9 mouse cellular contexts compared by ENCODE assay signal in the genomic region with DNA sequence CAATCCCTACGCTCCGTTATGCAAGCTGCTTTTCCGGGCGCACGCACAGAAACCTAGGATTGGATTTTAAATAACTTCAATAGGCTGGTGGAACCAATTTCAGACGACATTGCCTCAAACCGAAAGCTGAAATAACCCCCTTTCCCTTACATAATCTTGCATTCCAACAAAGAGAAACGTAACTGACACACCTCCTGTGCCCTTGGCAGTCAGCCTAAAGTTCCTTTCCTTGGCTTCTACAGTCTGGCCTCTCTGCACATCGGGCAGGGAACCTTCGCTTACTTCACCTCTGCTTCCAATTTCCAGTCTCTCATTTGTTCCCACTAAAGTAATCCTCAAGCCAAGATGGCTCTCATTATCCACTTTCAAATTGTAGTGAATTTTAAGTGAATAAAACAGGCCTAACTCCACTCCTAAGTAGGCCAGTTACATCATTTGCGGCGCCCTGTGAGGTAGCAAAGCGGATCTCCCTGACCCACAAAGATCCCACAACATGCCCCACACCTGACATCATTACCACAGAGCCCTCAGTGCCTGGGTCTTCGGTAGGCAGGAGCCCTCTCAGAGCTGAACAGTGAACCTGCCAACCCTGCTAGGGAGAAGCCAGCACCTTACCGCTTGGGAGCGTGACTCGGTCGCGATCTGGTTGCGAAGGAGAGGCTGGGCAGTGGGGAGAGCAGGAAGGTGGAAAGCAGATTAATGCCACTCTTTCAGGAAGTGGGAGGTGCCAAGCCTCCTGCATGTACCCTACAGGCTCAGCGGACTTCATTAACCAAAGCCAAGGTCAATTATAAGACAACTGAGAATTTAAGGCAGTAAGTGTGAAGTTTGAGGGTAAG.
DNase-seq lines count a peak whose midpoint lies in the region; ATAC-seq and TF ChIP-seq lines count a peak whose summit lies in the region.
"Had no signal": no experiment of that assay in that cellular context is flagged by ENCODE, and none has a peak within 500 bp of the region (broad histone marks: within the 10 kb centered on the region; RNA-seq: fewer than 3 reads in every experiment).

No protein-coding gene starts in this region.

- H3K4me2 ChIP-seq in kidney, embryonic 15.5 days: no peak overlapping the region
- H3K4me2 ChIP-seq in embryonic facial prominence, embryonic 14.5 days (ENCODE audit: low read depth, low read length): peak overlapping the region; percentile 31
- H3K4me2 ChIP-seq in limb, embryonic 14.5 days (replicated peaks; ENCODE audit: low read depth, low read length, severe bottlenecking): no peak overlapping the region; the same call in 1 of the 2 replicates
- H3K4me2 ChIP-seq: liver, embryonic 12.5 days had no signal

- no peaks in the 10 kb centered on the region for H3K9me3 ChIP-seq in kidney, embryonic 15.5 days (replicated peaks)
- H3K9me3 ChIP-seq in embryonic facial prominence, embryonic 14.5 days (ENCODE audit: control insufficient read depth, low read length): no peaks in the 10 kb centered on the region
- H3K9me3 ChIP-seq in limb, embryonic 14.5 days (ENCODE audit: control insufficient read depth, low read length): no peaks in the 10 kb centered on the region
- H3K9me3 ChIP-seq: liver, embryonic 12.5 days had no signal

- H3K36me3 ChIP-seq in kidney, embryonic 15.5 days: no peaks in the 10 kb centered on the region
- no peaks in the 10 kb centered on the region for H3K36me3 ChIP-seq in embryonic facial prominence, embryonic 14.5 days (ENCODE audit: control insufficient read depth, insufficient read depth, low read length)
- no peaks in the 10 kb centered on the region for H3K36me3 ChIP-seq in limb, embryonic 14.5 days (ENCODE audit: control insufficient read depth, insufficient read depth, low read length)
- H3K36me3 ChIP-seq: liver, embryonic 12.5 days had no signal

- no peak overlapping the region for H3K27ac ChIP-seq in kidney, embryonic 15.5 days
- peak overlapping the region; percentile 35; the same call in 1 of the 2 replicates for H3K27ac ChIP-seq in embryonic facial prominence, embryonic 14.5 days (replicated peaks; ENCODE audit: low read depth, low read length)
- peak overlapping the region; percentile 44 for H3K27ac ChIP-seq in limb, embryonic 14.5 days (replicated peaks; ENCODE audit: low read depth, low read length)
- H3K27ac ChIP-seq: liver, embryonic 12.5 days had no signal

- ATAC-seq in kidney, embryonic 15.5 days (replicated peaks; ENCODE audit: low FRiP score): no peak
- ATAC-seq in embryonic facial prominence, embryonic 14.5 days (ENCODE audit: low read depth): peak; percentile 69
- ATAC-seq in limb, embryonic 14.5 days (ENCODE audit: low FRiP score, low read depth): peak; percentile 50; the same call in 1 of the 2 replicates
- ATAC-seq: liver, embryonic 12.5 days had no signal

- peaks cover 5% of the 10 kb centered on the region; the same call in 1 of the 2 replicates for H3K4me1 ChIP-seq in kidney, embryonic 15.5 days
- peaks cover 27% of the 10 kb centered on the region for H3K4me1 ChIP-seq in embryonic facial prominence, embryonic 14.5 days (ENCODE audit: control insufficient read depth, insufficient read depth, low read length)
- 0 out of 2 replicates have a peak, but pooled peaks cover 9% of the 10 kb centered on the region for H3K4me1 ChIP-seq in limb, embryonic 14.5 days (ENCODE audit: control insufficient read depth, insufficient read depth, low read length)
- H3K4me1 ChIP-seq: liver, embryonic 12.5 days had no signal

- peak; percentile 56 to 68 for DNase-seq in kidney, adult 8-10 months
- peak; percentile 84 for DNase-seq in embryonic facial prominence, embryonic 14.5 days (ENCODE audit: low spot score)
- DNase-seq in limb, embryonic 14.5 days (ENCODE audit: low spot score): peak; percentile 70
- DNase-seq in thymus, postnatal 14 days: peak; percentile 29
- DNase-seq in cerebellum, postnatal 36 days: no peak
- DNase-seq in embryo, embryonic 9.5 days (ENCODE audit: extremely low spot score): no peak

- 82% methylated on average over 21 of the region's 21 CpGs for WGBS in kidney, embryonic 15.5 days
- WGBS in embryonic facial prominence, embryonic 14.5 days: 56% methylated on average over 21 of the region's 21 CpGs
- WGBS in limb, embryonic 14.5 days: 61% methylated on average over 21 of the region's 21 CpGs

- TF ChIP-seq POLR2A in limb, embryonic 14.5 days (IDR thresholded peaks at IDR 0.05; ENCODE audit: borderline replicate concordance, extremely low read depth, insufficient read depth, insufficient read length): no peak

- no peak overlapping the region for H3K4me3 ChIP-seq in kidney, embryonic 15.5 days (replicated peaks)
- H3K4me3 ChIP-seq in embryonic facial prominence, embryonic 14.5 days (ENCODE audit: low read depth, low read length): peak overlapping the region; percentile 6; the same call in 1 of the 2 replicates
- no peak overlapping the region for H3K4me3 ChIP-seq in limb, embryonic 14.5 days (replicated peaks; ENCODE audit: low read length)
- H3K4me3 ChIP-seq: liver, embryonic 12.5 days; myocyte had no signal

- no peaks in the 10 kb centered on the region for H3K27me3 ChIP-seq in kidney, embryonic 15.5 days
- H3K27me3 ChIP-seq in embryonic facial prominence, embryonic 14.5 days (replicated peaks; ENCODE audit: control insufficient read depth, insufficient read depth, low read length): no peaks in the 10 kb centered on the region
- H3K27me3 ChIP-seq in limb, embryonic 14.5 days (ENCODE audit: control insufficient read depth, insufficient read depth, low read length): no peaks in the 10 kb centered on the region
- H3K27me3 ChIP-seq: liver, embryonic 12.5 days had no signal

- no peak overlapping the region for H3K9ac ChIP-seq in kidney, embryonic 15.5 days
- no peak overlapping the region for H3K9ac ChIP-seq in embryonic facial prominence, embryonic 14.5 days (ENCODE audit: low read depth, low read length)
- H3K9ac ChIP-seq in limb, embryonic 14.5 days (ENCODE audit: low read depth, low read length, severe bottlenecking): no peak overlapping the region
- H3K9ac ChIP-seq: liver, embryonic 12.5 days had no signal

Comparison
In these comparisons a context has a peak if more than half of its experiments do, and no peak if none do; other contexts are left out.
1. DNase-seq: peak in kidney, adult 8-10 months (2 of 2), embryonic facial prominence, embryonic 14.5 days (single experiment), limb, embryonic 14.5 days (single experiment) and thymus, postnatal 14 days (single experiment); none in cerebellum, postnatal 36 days (0 of 2) and embryo, embryonic 9.5 days (single experiment).